Comparison of ENCODE assay signal across 31 mouse cellular contexts in genomic region chr7:96095752-96096151, GRCm38 (mm10).
"Had no signal": no experiment of that assay in that cellular context is flagged by ENCODE, and none has a peak within 500 bp of the region (broad histone marks: within the 10 kb centered on the region; RNA-seq: fewer than 3 reads in every experiment).

No protein-coding gene starts in this region.

- H3K27me3 ChIP-seq: limb, embryonic 12.5 days; limb, embryonic 13.5 days; limb, embryonic 15.5 days; liver, embryonic 12.5 days; liver, embryonic 13.5 days; liver, embryonic 15.5 days; lung, embryonic 15.5 days; megakaryocyte, embryonic 14.5 days; midbrain, embryonic 12.5 days; midbrain, embryonic 13.5 days; midbrain, embryonic 15.5 days; neural tube, embryonic 12.5 days had no signal

- H3K27ac ChIP-seq: limb, embryonic 10.5 days; limb, embryonic 12.5 days; limb, embryonic 13.5 days; limb, embryonic 15.5 days; liver, embryonic 12.5 days; liver, embryonic 13.5 days; liver, embryonic 14.5 days; liver, embryonic 15.5 days; lung, embryonic 15.5 days; macrophage; midbrain, embryonic 10.5 days; midbrain, embryonic 12.5 days; midbrain, embryonic 13.5 days; midbrain, embryonic 15.5 days; neural tube, embryonic 12.5 days had no signal

- H3K36me3 ChIP-seq: limb, embryonic 10.5 days; limb, embryonic 12.5 days; limb, embryonic 13.5 days; limb, embryonic 15.5 days; liver, embryonic 12.5 days; liver, embryonic 13.5 days; liver, embryonic 15.5 days; lung, embryonic 15.5 days; midbrain, embryonic 10.5 days; midbrain, embryonic 12.5 days; midbrain, embryonic 13.5 days; midbrain, embryonic 15.5 days; neural tube, embryonic 12.5 days had no signal

- DNase-seq: liver; liver, embryonic 13.5 days; liver, postnatal 0 days; lung, adult 18-20 months; lung, adult 2 months; lung, embryonic 14.5 days; lung, postnatal 10 days; lung, postnatal 14 days; lung, postnatal 36 days; lung, postnatal 4 days; midbrain, embryonic 14.5 days had no signal

- H3K4me1 ChIP-seq: limb, embryonic 10.5 days; limb, embryonic 12.5 days; limb, embryonic 13.5 days; limb, embryonic 15.5 days; liver, embryonic 12.5 days; liver, embryonic 13.5 days; liver, embryonic 15.5 days; lung, embryonic 15.5 days; megakaryocyte, embryonic 14.5 days; midbrain, embryonic 10.5 days; midbrain, embryonic 12.5 days; midbrain, embryonic 13.5 days; midbrain, embryonic 15.5 days; neural tube, embryonic 12.5 days had no signal

- H3K4me2 ChIP-seq: limb, embryonic 12.5 days; limb, embryonic 13.5 days; limb, embryonic 15.5 days; liver, embryonic 11.5 days; liver, embryonic 12.5 days; liver, embryonic 13.5 days; liver, embryonic 15.5 days; lung, embryonic 14.5 days; lung, embryonic 15.5 days; midbrain, embryonic 11.5 days; midbrain, embryonic 12.5 days; midbrain, embryonic 13.5 days; midbrain, embryonic 15.5 days; neural tube, embryonic 12.5 days had no signal

- ATAC-seq: liver, embryonic 12.5 days; liver, postnatal 0 days; lung, postnatal 0 days; midbrain, embryonic 13.5 days; midbrain, embryonic 15.5 days; midbrain, embryonic 16.5 days had no signal

- H3K9me3 ChIP-seq: limb, embryonic 10.5 days; limb, embryonic 12.5 days; limb, embryonic 13.5 days; limb, embryonic 15.5 days; liver, embryonic 12.5 days; liver, embryonic 13.5 days; liver, embryonic 15.5 days; lung, embryonic 15.5 days; midbrain, embryonic 10.5 days; midbrain, embryonic 12.5 days; midbrain, embryonic 13.5 days; midbrain, embryonic 15.5 days; neural tube, embryonic 12.5 days had no signal

- H3K9ac ChIP-seq: limb, embryonic 12.5 days; limb, embryonic 13.5 days; limb, embryonic 15.5 days; liver, embryonic 12.5 days; liver, embryonic 13.5 days; liver, embryonic 14.5 days; liver, embryonic 15.5 days; liver, postnatal 0 days; lung, embryonic 14.5 days; lung, embryonic 15.5 days; midbrain, embryonic 12.5 days; midbrain, embryonic 13.5 days; midbrain, embryonic 15.5 days; neural tube, embryonic 12.5 days had no signal

- H3K4me3 ChIP-seq: limb, embryonic 10.5 days; limb, embryonic 12.5 days; limb, embryonic 13.5 days; limb, embryonic 15.5 days; liver, embryonic 12.5 days; liver, embryonic 13.5 days; liver, embryonic 15.5 days; lung, embryonic 15.5 days; megakaryocyte, embryonic 14.5 days; midbrain, embryonic 10.5 days; midbrain, embryonic 12.5 days; midbrain, embryonic 13.5 days; midbrain, embryonic 15.5 days; myocyte; neural tube, embryonic 12.5 days had no signal
